Mouse (Mus musculus): ENCODE data around the gene Olfr924. TPM values are rescaled to one million over a fixed set of nuclear protein-coding genes. Genes with fewer than 3 reads are reported as not detected.
"Not testable (repeated sequence)": the region's sequence is repeated elsewhere in the genome, so short reads cannot be mapped to it uniquely, and the experiment has no call there.

Gene Olfr924
- polyA plus RNA-seq (2014; fragmentation: Nextera tagmentation; extraction: Ambion mirVana): not detected in 2 replicates

DNA sequence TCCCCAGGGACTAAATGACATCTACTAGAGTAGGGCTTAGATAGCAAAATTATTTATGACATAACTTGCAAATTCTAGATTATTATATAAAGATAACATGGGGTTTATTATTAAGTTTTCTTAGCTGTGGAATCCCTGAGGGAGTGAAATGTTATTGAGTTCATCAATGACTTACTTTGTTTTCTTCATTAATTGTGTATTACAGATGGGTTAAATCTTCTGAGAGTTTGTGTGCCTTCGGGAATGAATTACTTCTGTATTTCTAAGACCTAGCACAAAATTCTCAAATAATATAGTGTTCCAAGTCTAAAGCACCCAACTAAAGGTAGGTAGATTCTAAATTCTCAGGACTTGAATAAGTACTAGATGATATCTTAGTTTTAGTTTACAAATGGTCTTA, at the start of gene Olfr924:
Gene Olfr924 (plus strand): TSS at position 301 of the 400 bp plus-strand sequence.
- WGBS (ENCODE audit: insufficient replicate concordance): 82% methylated on average over 1 of the region's 1 CpGs

DNA sequence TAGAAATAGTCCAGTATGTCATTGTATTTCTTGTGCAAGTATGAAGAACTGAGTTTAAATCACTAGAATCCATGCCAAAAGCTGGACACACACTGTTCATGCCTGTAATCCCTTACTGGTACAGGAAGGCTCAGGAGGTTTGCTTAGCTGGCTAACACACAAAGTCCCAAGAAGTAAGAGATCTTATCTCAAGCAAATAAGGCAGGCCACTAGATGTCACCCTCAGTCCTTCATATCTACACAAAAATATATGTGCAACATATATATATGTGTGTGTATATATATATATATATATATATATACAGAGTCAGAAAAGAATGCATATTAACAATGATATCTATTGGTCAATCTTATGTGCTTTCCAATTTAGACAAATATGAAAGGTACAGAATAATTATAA, 38.6 kb upstream of the Olfr924 start:
- no peak for ATAC-seq (replicated peaks; ENCODE audit: insufficient number of reproducible peaks, low FRiP score, low TSS enrichment)
- Histone ChIP-seq H3K27ac (ENCODE audit: low read depth, low read length) (no peak overlapping the region), H3K4me3 (ENCODE audit: low read depth, low read length) (no peak overlapping the region)

More for the DNA sequence above, at the start of gene Olfr924:
- Histone ChIP-seq H3K4me1 (ENCODE audit: control insufficient read depth, insufficient read depth, low read length) (no peaks in the 10 kb centered on the region), H3K4me3 (ENCODE audit: low read depth, low read length) (no peak within 1 kb of the TSS), H3K36me3 (ENCODE audit: control insufficient read depth, insufficient read depth, low read length) (no peaks in the 10 kb centered on the region), H3K27ac (ENCODE audit: low read depth, low read length) (no peak within 1 kb of the TSS), H3K4me2 (no peak within 1 kb of the TSS), H3K9me3 (replicated peaks; ENCODE audit: control insufficient read depth, low read length) (no peaks in the 10 kb centered on the region), H3K27me3 (ENCODE audit: control insufficient read depth, insufficient read depth, low read length) (no peaks in the 10 kb centered on the region), H3K9ac (ENCODE audit: low read depth, low read length) (no peak within 1 kb of the TSS)
- no peak for ATAC-seq (replicated peaks; ENCODE audit: insufficient number of reproducible peaks, low FRiP score, low TSS enrichment)

DNA sequence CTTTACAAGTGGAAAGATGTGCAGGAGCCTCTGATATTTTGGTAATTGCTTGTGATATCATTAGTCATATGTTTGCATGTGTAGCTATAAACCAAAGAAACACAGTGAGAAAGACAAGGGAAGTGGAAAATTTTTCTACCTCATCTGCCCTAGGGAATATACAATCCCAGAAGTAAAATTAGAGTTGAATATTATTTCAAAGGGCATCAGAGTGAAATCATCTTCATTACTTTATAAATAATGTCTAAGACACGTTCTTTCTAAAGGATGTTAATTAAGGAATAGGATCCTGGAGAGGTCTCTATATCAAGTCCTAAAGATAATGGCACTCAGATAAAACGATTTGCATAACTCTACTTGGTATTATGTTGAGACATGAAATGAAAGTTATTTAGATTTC, 29.9 kb upstream of the Olfr924 start, which contains the start of gene Olfr922:
Gene Olfr922 (plus strand): TSS at position 301 of the 400 bp plus-strand sequence.
- H3K36me3 ChIP-seq (ENCODE audit: control insufficient read depth, insufficient read depth, low read length): no peaks in the 10 kb centered on the region
- WGBS (ENCODE audit: insufficient replicate concordance): 69% methylated on average over 2 of the region's 2 CpGs
- ATAC-seq (replicated peaks; ENCODE audit: insufficient number of reproducible peaks, low FRiP score, low TSS enrichment): no peak
- no peak within 1 kb of the TSS for H3K27ac ChIP-seq (ENCODE audit: low read depth, low read length)
- no peaks in the 10 kb centered on the region for H3K27me3 ChIP-seq (ENCODE audit: control insufficient read depth, insufficient read depth, low read length)
- no peak within 1 kb of the TSS for H3K4me2 ChIP-seq
- H3K4me1 ChIP-seq (ENCODE audit: control insufficient read depth, insufficient read depth, low read length): no peaks in the 10 kb centered on the region
- H3K4me3 ChIP-seq (ENCODE audit: low read depth, low read length): no peak within 1 kb of the TSS
- H3K9ac ChIP-seq (ENCODE audit: low read depth, low read length): no peak within 1 kb of the TSS
- H3K9me3 ChIP-seq (replicated peaks; ENCODE audit: control insufficient read depth, low read length): no peaks in the 10 kb centered on the region

More for the DNA sequence above, 38.6 kb upstream of the Olfr924 start:
- Histone ChIP-seq H3K36me3 (ENCODE audit: control insufficient read depth, insufficient read depth, low read length) (no peaks in the 10 kb centered on the region), H3K4me1 (ENCODE audit: control insufficient read depth, insufficient read depth, low read length) (no peaks in the 10 kb centered on the region), H3K27me3 (ENCODE audit: control insufficient read depth, insufficient read depth, low read length) (no peaks in the 10 kb centered on the region), H3K9ac (ENCODE audit: low read depth, low read length) (no peak overlapping the region), H3K9me3 (replicated peaks; ENCODE audit: control insufficient read depth, low read length) (no peaks in the 10 kb centered on the region), H3K4me2 (no peak overlapping the region)

DNA sequence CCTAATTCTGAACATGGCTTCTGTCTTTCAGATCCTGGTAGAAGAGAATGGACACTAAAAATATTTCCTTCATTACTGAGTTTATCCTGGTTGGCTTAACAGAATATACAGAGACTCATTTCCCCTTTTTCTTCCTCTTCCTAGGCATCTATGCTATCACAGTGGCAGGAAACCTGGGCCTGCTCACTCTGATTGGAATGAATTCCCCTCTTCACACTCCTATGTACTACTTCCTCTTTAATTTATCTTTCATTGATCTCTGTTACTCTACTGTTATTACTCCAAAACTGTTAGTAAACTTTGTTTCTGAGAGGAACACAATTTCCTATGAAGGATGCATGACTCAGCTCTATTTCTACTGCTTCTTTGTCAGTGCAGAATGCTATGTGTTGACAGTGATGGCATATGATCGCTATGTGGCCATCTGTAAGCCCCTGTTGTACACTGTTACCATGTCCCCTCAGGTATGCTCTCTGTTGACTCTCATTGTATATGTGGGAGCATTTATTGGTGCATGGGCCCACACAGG, 28.7 kb upstream of the Olfr924 start:
- 78% methylated on average over 1 of the region's 1 CpGs for WGBS (ENCODE audit: insufficient replicate concordance)
- ATAC-seq (replicated peaks; ENCODE audit: insufficient number of reproducible peaks, low FRiP score, low TSS enrichment): no peak
- no peaks in the 10 kb centered on the region for H3K27me3 ChIP-seq (ENCODE audit: control insufficient read depth, insufficient read depth, low read length)

DNA sequence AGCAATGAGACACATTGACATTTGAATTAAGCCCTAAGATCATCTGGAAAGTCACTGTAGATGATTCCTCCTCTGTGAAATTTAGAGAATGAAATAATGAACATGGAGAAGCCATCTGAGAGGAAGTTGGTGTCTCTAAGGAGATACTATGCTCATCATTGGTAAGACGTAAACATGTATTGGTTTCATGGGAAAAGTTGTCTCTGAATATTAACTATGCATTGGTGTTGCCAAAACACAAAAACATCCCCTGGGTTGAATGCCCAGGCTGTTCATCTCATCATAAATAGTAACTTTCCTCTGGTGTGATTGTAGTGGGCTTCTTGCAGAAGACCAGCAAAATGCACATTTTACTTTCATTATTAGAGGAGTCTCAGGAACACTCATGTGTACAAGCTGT, 18.0 kb upstream of the Olfr924 start, which contains the start of gene Olfr923:
Gene Olfr923 (plus strand): TSS at position 301 of the 400 bp plus-strand sequence.
- no peak for ATAC-seq (replicated peaks; ENCODE audit: insufficient number of reproducible peaks, low FRiP score, low TSS enrichment)
- no peaks in the 10 kb centered on the region for H3K4me1 ChIP-seq (ENCODE audit: control insufficient read depth, insufficient read depth, low read length)

More for the DNA sequence above, 28.7 kb upstream of the Olfr924 start:
- Histone ChIP-seq H3K4me3 (ENCODE audit: low read depth, low read length) (no peak overlapping the region), H3K9ac (ENCODE audit: low read depth, low read length) (no peak overlapping the region), H3K9me3 (replicated peaks; ENCODE audit: control insufficient read depth, low read length) (no peaks in the 10 kb centered on the region), H3K36me3 (ENCODE audit: control insufficient read depth, insufficient read depth, low read length) (no peaks in the 10 kb centered on the region), H3K4me2 (no peak overlapping the region), H3K27ac (ENCODE audit: low read depth, low read length) (no peak overlapping the region), H3K4me1 (ENCODE audit: control insufficient read depth, insufficient read depth, low read length) (no peaks in the 10 kb centered on the region)

DNA sequence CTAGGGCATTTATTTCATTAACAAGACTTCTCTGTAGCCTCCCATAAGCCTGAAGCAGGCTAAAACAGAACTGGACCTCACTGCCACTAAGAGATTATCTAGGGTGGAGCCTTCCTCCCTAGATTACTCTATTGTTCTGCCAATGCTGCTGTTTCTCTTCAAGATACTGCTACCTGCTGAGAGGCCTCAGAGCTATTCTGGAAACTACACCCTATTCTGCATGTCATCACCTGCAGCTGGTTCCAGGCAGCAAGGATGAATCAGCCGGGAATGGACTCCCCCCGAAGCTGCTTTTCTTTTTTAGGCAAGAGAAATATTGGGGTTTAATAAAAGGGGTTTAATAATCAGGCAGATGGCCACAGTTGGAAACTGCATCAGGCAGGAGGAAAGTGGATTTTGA, 11.2 kb upstream of the Olfr924 start:
- Histone ChIP-seq H3K9me3 (replicated peaks; ENCODE audit: control insufficient read depth, low read length) (no peaks in the 10 kb centered on the region), H3K27me3 (ENCODE audit: control insufficient read depth, insufficient read depth, low read length) (no peaks in the 10 kb centered on the region), H3K4me1 (ENCODE audit: control insufficient read depth, insufficient read depth, low read length) (no peaks in the 10 kb centered on the region), H3K4me2 (no peak overlapping the region), H3K4me3 (ENCODE audit: low read depth, low read length) (no peak overlapping the region), H3K9ac (ENCODE audit: low read depth, low read length) (no peak overlapping the region), H3K36me3 (ENCODE audit: control insufficient read depth, insufficient read depth, low read length) (no peaks in the 10 kb centered on the region), H3K27ac (ENCODE audit: low read depth, low read length) (no peak overlapping the region)
- ATAC-seq (replicated peaks; ENCODE audit: insufficient number of reproducible peaks, low FRiP score, low TSS enrichment): no peak
- WGBS (ENCODE audit: insufficient replicate concordance): 27% methylated on average over 2 of the region's 2 CpGs

More for the DNA sequence above, 18.0 kb upstream of the Olfr924 start, which contains the start of gene Olfr923:
- Histone ChIP-seq H3K9ac (ENCODE audit: low read depth, low read length) (no peak within 1 kb of the TSS), H3K9me3 (replicated peaks; ENCODE audit: control insufficient read depth, low read length) (no peaks in the 10 kb centered on the region), H3K36me3 (ENCODE audit: control insufficient read depth, insufficient read depth, low read length) (no peaks in the 10 kb centered on the region), H3K4me3 (ENCODE audit: low read depth, low read length) (no peak within 1 kb of the TSS), H3K27ac (ENCODE audit: low read depth, low read length) (no peak within 1 kb of the TSS), H3K27me3 (ENCODE audit: control insufficient read depth, insufficient read depth, low read length) (no peaks in the 10 kb centered on the region), H3K4me2 (no peak within 1 kb of the TSS)
- 86% methylated on average over 1 of the region's 1 CpGs for WGBS (ENCODE audit: insufficient replicate concordance)

DNA sequence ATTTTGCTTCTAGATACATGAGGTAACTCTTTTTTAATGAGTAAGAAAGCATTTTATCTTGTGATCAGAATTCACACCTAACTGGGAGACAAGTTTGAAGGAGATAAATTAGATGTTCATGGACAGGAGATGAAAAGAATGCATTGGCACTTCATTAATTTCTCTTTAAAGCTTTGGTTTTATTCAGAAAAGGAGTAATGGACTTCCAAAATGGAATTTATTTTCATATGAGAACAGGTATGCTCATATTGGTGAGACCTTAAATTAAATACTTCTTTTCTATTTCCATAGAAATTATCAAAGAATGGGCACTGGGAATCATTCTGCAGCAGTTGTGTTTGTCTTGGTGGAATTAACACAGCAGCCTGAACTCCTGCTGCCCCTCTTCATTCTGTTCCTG, 10.5 kb downstream of the Olfr924 start, which contains the start of gene Olfr26:
Gene Olfr26 (plus strand): TSS at position 301 of the 400 bp plus-strand sequence.
- Histone ChIP-seq H3K4me2 (no peak within 1 kb of the TSS), H3K9me3 (replicated peaks; ENCODE audit: control insufficient read depth, low read length) (no peaks in the 10 kb centered on the region), H3K36me3 (ENCODE audit: control insufficient read depth, insufficient read depth, low read length) (no peaks in the 10 kb centered on the region), H3K4me1 (ENCODE audit: control insufficient read depth, insufficient read depth, low read length) (no peaks in the 10 kb centered on the region), H3K4me3 (ENCODE audit: low read depth, low read length) (no peak within 1 kb of the TSS), H3K27me3 (ENCODE audit: control insufficient read depth, insufficient read depth, low read length) (no peaks in the 10 kb centered on the region), H3K9ac (ENCODE audit: low read depth, low read length) (no peak within 1 kb of the TSS), H3K27ac (ENCODE audit: low read depth, low read length) (no peak within 1 kb of the TSS)
- no peak for ATAC-seq (replicated peaks; ENCODE audit: insufficient number of reproducible peaks, low FRiP score, low TSS enrichment)

DNA sequence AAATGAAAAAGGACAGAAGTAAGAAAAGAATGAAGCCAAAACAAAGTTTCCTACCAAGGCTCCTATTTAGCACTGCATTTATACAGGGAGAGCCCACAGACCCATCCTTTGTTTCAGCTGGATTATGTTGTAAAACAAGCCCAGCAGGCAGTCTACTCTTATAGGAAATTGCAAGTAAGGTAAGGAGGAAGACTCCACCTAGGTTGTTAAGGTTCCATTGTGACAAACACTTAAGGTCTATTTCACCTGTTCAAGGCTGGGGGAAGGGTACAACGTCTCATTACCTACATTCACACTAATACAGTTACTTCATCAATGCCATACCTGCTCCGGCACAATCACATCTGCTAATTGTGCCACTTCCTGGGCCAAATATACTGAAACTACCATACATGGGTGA, 30.6 kb downstream of the Olfr924 start:
- H3K4me2 ChIP-seq; H3K4me3 ChIP-seq (ENCODE audit: low read depth, low read length); H3K4me1 ChIP-seq (ENCODE audit: control insufficient read depth, insufficient read depth, low read length); ATAC-seq (replicated peaks; ENCODE audit: insufficient number of reproducible peaks, low FRiP score, low TSS enrichment); H3K9ac ChIP-seq (ENCODE audit: low read depth, low read length); H3K27me3 ChIP-seq (ENCODE audit: control insufficient read depth, insufficient read depth, low read length); H3K27ac ChIP-seq (ENCODE audit: low read depth, low read length); H3K9me3 ChIP-seq (replicated peaks; ENCODE audit: control insufficient read depth, low read length); H3K36me3 ChIP-seq (ENCODE audit: control insufficient read depth, insufficient read depth, low read length): not testable (repeated sequence)
- 52% methylated on average over 2 of the region's 2 CpGs for WGBS (ENCODE audit: insufficient replicate concordance)

DNA sequence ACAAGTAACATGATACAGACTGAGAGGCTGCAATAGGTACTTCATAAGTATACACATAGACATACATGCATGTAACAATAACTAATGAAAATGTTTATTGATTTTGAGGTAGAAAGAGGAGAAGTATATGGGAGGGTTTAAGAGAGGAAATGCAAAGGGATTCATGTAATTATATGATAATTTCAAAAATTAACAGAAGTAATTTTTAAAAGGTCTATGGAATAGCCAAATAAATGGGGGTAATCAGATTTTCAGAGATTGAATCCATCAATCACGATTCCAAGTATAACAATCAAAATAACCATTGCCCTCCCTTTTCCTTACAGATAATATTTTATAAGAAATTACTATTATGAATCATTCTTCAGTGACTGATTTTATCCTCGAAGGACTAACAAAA, 32.6 kb downstream of the Olfr924 start, which contains the start of gene Olfr926:
Gene Olfr926 (plus strand): TSS at position 301 of the 400 bp plus-strand sequence.
- Histone ChIP-seq H3K4me1 (ENCODE audit: control insufficient read depth, insufficient read depth, low read length) (no peaks in the 10 kb centered on the region), H3K9me3 (replicated peaks; ENCODE audit: control insufficient read depth, low read length) (no peaks in the 10 kb centered on the region)
- 75% methylated on average over 2 of the region's 2 CpGs for WGBS (ENCODE audit: insufficient replicate concordance)

More for the DNA sequence above, 32.6 kb downstream of the Olfr924 start, which contains the start of gene Olfr926:
- Histone ChIP-seq H3K36me3 (ENCODE audit: control insufficient read depth, insufficient read depth, low read length) (no peaks in the 10 kb centered on the region), H3K27me3 (ENCODE audit: control insufficient read depth, insufficient read depth, low read length) (no peaks in the 10 kb centered on the region), H3K27ac (ENCODE audit: low read depth, low read length) (no peak within 1 kb of the TSS), H3K9ac (ENCODE audit: low read depth, low read length) (no peak within 1 kb of the TSS), H3K4me2 (no peak within 1 kb of the TSS), H3K4me3 (ENCODE audit: low read depth, low read length) (no peak within 1 kb of the TSS)
- no peak for ATAC-seq (replicated peaks; ENCODE audit: insufficient number of reproducible peaks, low FRiP score, low TSS enrichment)

Data from heart, embryonic 11.5 days (tissue).